Mouse (Mus musculus) lung, postnatal 0 days (tissue): ENCODE measurements around the gene Tada2a. TPM values are rescaled to one million over a fixed set of nuclear protein-coding genes. Genes with fewer than 3 reads are reported as not detected.

Source experiments
- ATAC-seq: fragments of 200-750 bp; cut with Nextera tagmentation; 2 replicates; pipeline ENCODE4 v1.8.0; 2017; ENCODE audit warnings: moderate library complexity
- DNase-seq: peaks from one replicate; pipeline ENCODE4 v3.0.0-alpha.2; 2016; ENCODE audit warnings: low spot score
- H3K27ac ChIP-seq: fragments of 300-500 bp; sonication (generic); 2 replicates; pipeline ENCODE4 v1.5.1; 2014; ENCODE audit warnings: antibody characterized with exemption, mild to moderate bottlenecking, low read length, mixed read lengths
- H3K27me3 ChIP-seq: fragments of 300-500 bp; sonication (generic); replicated peaks from 2 replicates; pipeline ENCODE4 v1.6.1; 2014; ENCODE audit warnings: low read length, mixed read lengths; ENCODE audit not compliant: insufficient read depth
- H3K36me3 ChIP-seq: fragments of 300-500 bp; sonication (generic); 2 replicates; pipeline ENCODE4 v1.6.1; 2014; ENCODE audit warnings: low read length, mixed read lengths; ENCODE audit not compliant: insufficient read depth
- H3K4me1 ChIP-seq: fragments of 300-500 bp; sonication (generic); 2 replicates; pipeline ENCODE4 v1.6.1; 2014; ENCODE audit warnings: antibody characterized with exemption, low read depth, low read length, mixed read lengths; ENCODE audit not compliant: insufficient read depth
- H3K4me2 ChIP-seq: fragments of 300-500 bp; sonication (generic); replicated peaks from 2 replicates; pipeline ENCODE4 v1.6.1; 2014; ENCODE audit warnings: low read depth, mild to moderate bottlenecking, low read length, moderate library complexity, mixed read lengths
- H3K4me3 ChIP-seq: fragments of 300-500 bp; sonication (generic); 2 replicates; pipeline ENCODE4 v1.5.1; 2014; ENCODE audit warnings: low read depth, low read length
- H3K9ac ChIP-seq: fragments of 300-500 bp; sonication (generic); replicated peaks from 2 replicates; pipeline ENCODE4 v1.6.1; 2014; ENCODE audit warnings: low read depth, mild to moderate bottlenecking
- H3K9me3 ChIP-seq: fragments of 300-500 bp; sonication (generic); 2 replicates; pipeline ENCODE4 v1.6.1; 2016; ENCODE audit warnings: low read length, mixed read lengths
- CTCF ChIP-seq: IDR thresholded peaks from 2 replicates; pipeline ENCODE4 v1.5.1; 2016; ENCODE audit warnings: antibody characterized with exemption, mild to moderate bottlenecking
- EP300 ChIP-seq: IDR thresholded peaks from 2 replicates; pipeline ENCODE4 v1.6.1; 2016; ENCODE audit warnings: antibody characterized with exemption, mild to moderate bottlenecking, control low read depth
- WGBS: fragments of 180-500 bp; shearing (Covaris S2); extraction: QIAGEN DNeasy Blood & Tissue Kit; methylation state at CpG from one replicate; pipeline ENCODE4 v1.1.7; 2014; 5-methylcytosine and 5-hydroxymethylcytosine counted together
- polyA plus RNA-seq: library from polyadenylated mRNA; unstranded; fragments of >200 nt; fragmentation: Nextera tagmentation; extraction: Ambion mirVana; gene quantifications from 2 replicates; pipeline ENCODE4 v1.2.1, GENCODE M21; 2015

The Tada2a gene
- polyA plus RNA-seq, 1 experiment from 2014 or later, result 15.0 TPM

- 57% methylated on average over 4 of the region's 4 CpGs for WGBS
- H3K4me3 ChIP-seq, result no peak overlapping the region
- H3K27ac ChIP-seq, result no peak overlapping the region
- TF ChIP-seq CTCF, result no peak
- TF ChIP-seq EP300, result no peak
- no peaks in the 10 kb centered on the region for H3K36me3 ChIP-seq
- no peak for ATAC-seq
- H3K4me1 ChIP-seq, result no peaks in the 10 kb centered on the region
- no peak overlapping the region for H3K9ac ChIP-seq
- no peaks in the 10 kb centered on the region for H3K27me3 ChIP-seq
- no peak overlapping the region for H3K4me2 ChIP-seq
- DNase-seq, result no peak
- no peaks in the 10 kb centered on the region for H3K9me3 ChIP-seq
Observed at GRCm38 (mm10) chr11:84164561-84164960, 35.2 kb upstream of the Tada2a start.

GRCm38 (mm10) chr11:84164123-84164522, 34.7 kb upstream of the Tada2a start:
- H3K36me3 ChIP-seq, result no peaks in the 10 kb centered on the region
- no peaks in the 10 kb centered on the region for H3K27me3 ChIP-seq
- no peaks in the 10 kb centered on the region for H3K4me1 ChIP-seq
- ATAC-seq, result no peak
- no peak for DNase-seq
- TF ChIP-seq EP300 (no peak), CTCF (no peak)
- H3K27ac ChIP-seq, result no peak overlapping the region
- H3K4me3 ChIP-seq, result no peak overlapping the region
- WGBS, result 78% methylated on average over 6 of the region's 6 CpGs
- H3K9me3 ChIP-seq, result no peaks in the 10 kb centered on the region
- H3K4me2 ChIP-seq, result no peak overlapping the region
- no peak overlapping the region for H3K9ac ChIP-seq

GRCm38 (mm10) chr11:84156535-84157262, 27.3 kb upstream of the Tada2a start:
- H3K4me3 ChIP-seq, result no peak overlapping the region
- H3K36me3 ChIP-seq, result no peaks in the 10 kb centered on the region
- H3K4me1 ChIP-seq, result no peaks in the 10 kb centered on the region
- ATAC-seq, result no peak
- H3K27me3 ChIP-seq, result no peaks in the 10 kb centered on the region
- no peak overlapping the region for H3K9ac ChIP-seq
- no peaks in the 10 kb centered on the region for H3K9me3 ChIP-seq
- no peak for DNase-seq
- no peak overlapping the region for H3K27ac ChIP-seq
- H3K4me2 ChIP-seq, result no peak overlapping the region
- no peak for TF ChIP-seq CTCF
- TF ChIP-seq EP300, result no peak
- 84% methylated on average over 4 of the region's 4 CpGs for WGBS

GRCm38 (mm10) chr11:84150884-84151283, 21.5 kb upstream of the Tada2a start:
- no peak for ATAC-seq
- no peak overlapping the region for H3K4me2 ChIP-seq

GRCm38 (mm10) chr11:84146081-84146480, 16.7 kb upstream of the Tada2a start:
- Histone ChIP-seq H3K4me1 (no peaks in the 10 kb centered on the region), H3K4me2 (no peak overlapping the region)
- no peak for ATAC-seq

More at GRCm38 (mm10) chr11:84150884-84151283, 21.5 kb upstream of the Tada2a start:
- Histone ChIP-seq H3K9me3 (no peaks in the 10 kb centered on the region), H3K27ac (no peak overlapping the region), H3K4me3 (no peak overlapping the region), H3K36me3 (no peaks in the 10 kb centered on the region), H3K27me3 (no peaks in the 10 kb centered on the region), H3K4me1 (no peaks in the 10 kb centered on the region), H3K9ac (no peak overlapping the region)
- TF ChIP-seq EP300 (no peak), CTCF (peak; percentile 47)
- 48% methylated on average over 2 of the region's 2 CpGs for WGBS
- no peak for DNase-seq

GRCm38 (mm10) chr11:84145201-84145798, 15.9 kb upstream of the Tada2a start:
- ATAC-seq, result no peak
- WGBS, result 57% methylated on average over 10 of the region's 10 CpGs
- no peak for TF ChIP-seq CTCF
- TF ChIP-seq EP300, result no peak

More at GRCm38 (mm10) chr11:84146081-84146480, 16.7 kb upstream of the Tada2a start:
- Histone ChIP-seq H3K27ac (no peak overlapping the region), H3K9me3 (no peaks in the 10 kb centered on the region), H3K9ac (no peak overlapping the region), H3K4me3 (no peak overlapping the region), H3K36me3 (no peaks in the 10 kb centered on the region), H3K27me3 (no peaks in the 10 kb centered on the region)
- TF ChIP-seq EP300, result no peak
- TF ChIP-seq CTCF, result no peak
- WGBS, result 55% methylated on average over 3 of the region's 3 CpGs
- no peak for DNase-seq

More at GRCm38 (mm10) chr11:84145201-84145798, 15.9 kb upstream of the Tada2a start:
- Histone ChIP-seq H3K4me3 (no peak overlapping the region), H3K4me1 (no peaks in the 10 kb centered on the region), H3K36me3 (no peaks in the 10 kb centered on the region), H3K27me3 (no peaks in the 10 kb centered on the region), H3K9me3 (no peaks in the 10 kb centered on the region), H3K27ac (no peak overlapping the region), H3K9ac (no peak overlapping the region), H3K4me2 (no peak overlapping the region)
- DNase-seq, result no peak
